Mouse (Mus musculus): ENCODE measurements at regions not wholly inside any gene's neighbourhood (a gene's known extent, or its start where the extent isn't known, plus 50 kb on each side); places are given as distances from the start of the nearest gene placed in this dataset.

GRCm38 (mm10) chr5:112051786-112052185, 200.5 kb downstream of the Cryba4 start:
- no peak overlapping the region for H3K27ac ChIP-seq (replicated peaks)
- TF ChIP-seq EP300 (optimal IDR thresholded peaks at IDR 0.05) (no peak), CTCF (IDR thresholded peaks at IDR 0.05; ENCODE audit: low read depth) (no peak)
- no peaks in the 10 kb centered on the region for H3K4me1 ChIP-seq (replicated peaks; ENCODE audit: control insufficient read depth, insufficient read depth)
- no peaks in the 10 kb centered on the region for H3K27me3 ChIP-seq (ENCODE audit: control insufficient read depth, insufficient read depth, low read length)
- H3K36me3 ChIP-seq (ENCODE audit: control insufficient read depth, insufficient read depth, low read length), result no peaks in the 10 kb centered on the region
- no peaks in the 10 kb centered on the region for H3K9me3 ChIP-seq (ENCODE audit: control insufficient read depth, low read length)
- no peak overlapping the region for H3K4me3 ChIP-seq (ENCODE audit: low read depth, low read length)
- no peak overlapping the region for H3K4me2 ChIP-seq (replicated peaks; ENCODE audit: low read depth)
- WGBS, result 80% methylated on average over 10 of the region's 10 CpGs
- ATAC-seq (ENCODE audit: low FRiP score, low TSS enrichment) (no peak), DNase-seq (ENCODE audit: low spot score) (no peak)
- no peak overlapping the region for H3K9ac ChIP-seq (ENCODE audit: low read length)

- no peak overlapping the region for H3K4me2 ChIP-seq (replicated peaks; ENCODE audit: low read depth)
- no peak overlapping the region for H3K27ac ChIP-seq (replicated peaks)
- TF ChIP-seq CTCF (IDR thresholded peaks at IDR 0.05; ENCODE audit: low read depth) (no peak), EP300 (optimal IDR thresholded peaks at IDR 0.05) (no peak)
- no peak for DNase-seq (ENCODE audit: low spot score)
- H3K4me3 ChIP-seq (ENCODE audit: low read depth, low read length), result no peak overlapping the region
- H3K27me3 ChIP-seq (ENCODE audit: control insufficient read depth, insufficient read depth, low read length), result no peaks in the 10 kb centered on the region
- no peaks in the 10 kb centered on the region for H3K9me3 ChIP-seq (ENCODE audit: control insufficient read depth, low read length)
- H3K36me3 ChIP-seq (ENCODE audit: control insufficient read depth, insufficient read depth, low read length), result no peaks in the 10 kb centered on the region
- H3K4me1 ChIP-seq (replicated peaks; ENCODE audit: control insufficient read depth, insufficient read depth), result no peaks in the 10 kb centered on the region
- no peak overlapping the region for H3K9ac ChIP-seq (ENCODE audit: low read length)
- ATAC-seq (ENCODE audit: low FRiP score, low TSS enrichment), result 0 out of 2 replicates have a peak, but pooled peaks have one; percentile 27
- WGBS, result 72% methylated on average over 5 of the region's 5 CpGs
Observed at GRCm38 (mm10) chr5:112053600-112054155, 198.6 kb downstream of the Cryba4 start.

- no peaks in the 10 kb centered on the region for H3K27me3 ChIP-seq (ENCODE audit: control insufficient read depth, insufficient read depth, low read length)
- no peaks in the 10 kb centered on the region for H3K9me3 ChIP-seq (ENCODE audit: control insufficient read depth, low read length)
- no peak overlapping the region for H3K4me2 ChIP-seq (replicated peaks; ENCODE audit: low read depth)
- no peak overlapping the region for H3K4me3 ChIP-seq (ENCODE audit: low read depth, low read length)
- ATAC-seq (ENCODE audit: low FRiP score, low TSS enrichment) (no peak), DNase-seq (ENCODE audit: low spot score) (no peak)
- no peaks in the 10 kb centered on the region for H3K36me3 ChIP-seq (ENCODE audit: control insufficient read depth, insufficient read depth, low read length)
- WGBS, result 38% methylated on average over 4 of the region's 4 CpGs
- H3K27ac ChIP-seq (replicated peaks), result no peak overlapping the region
- H3K9ac ChIP-seq (ENCODE audit: low read length), result no peak overlapping the region
- H3K4me1 ChIP-seq (replicated peaks; ENCODE audit: control insufficient read depth, insufficient read depth), result no peaks in the 10 kb centered on the region
- TF ChIP-seq EP300 (optimal IDR thresholded peaks at IDR 0.05), result no peak
- no peak for TF ChIP-seq CTCF (IDR thresholded peaks at IDR 0.05; ENCODE audit: low read depth)
Observed at GRCm38 (mm10) chr5:112055018-112055417, 197.3 kb downstream of the Cryba4 start.

GRCm38 (mm10) chr5:112069917-112070316, 182.4 kb downstream of the Cryba4 start:
- Histone ChIP-seq H3K9me3 (ENCODE audit: control insufficient read depth, low read length) (no peaks in the 10 kb centered on the region), H3K36me3 (ENCODE audit: control insufficient read depth, insufficient read depth, low read length) (no peaks in the 10 kb centered on the region), H3K4me1 (replicated peaks; ENCODE audit: control insufficient read depth, insufficient read depth) (no peaks in the 10 kb centered on the region), H3K27ac (replicated peaks) (no peak overlapping the region), H3K4me2 (replicated peaks; ENCODE audit: low read depth) (no peak overlapping the region), H3K27me3 (ENCODE audit: control insufficient read depth, insufficient read depth, low read length) (no peaks in the 10 kb centered on the region), H3K4me3 (ENCODE audit: low read depth, low read length) (no peak overlapping the region), H3K9ac (ENCODE audit: low read length) (no peak overlapping the region)
- no peak for DNase-seq (ENCODE audit: low spot score)
- ATAC-seq (ENCODE audit: low FRiP score, low TSS enrichment), result no peak
- no peak for TF ChIP-seq CTCF (IDR thresholded peaks at IDR 0.05; ENCODE audit: low read depth)
- TF ChIP-seq EP300 (optimal IDR thresholded peaks at IDR 0.05), result no peak
- WGBS, result 87% methylated on average over 13 of the region's 13 CpGs

- ATAC-seq (ENCODE audit: low FRiP score, low TSS enrichment) (no peak), DNase-seq (ENCODE audit: low spot score) (no peak)
- Histone ChIP-seq H3K27ac (replicated peaks) (no peak overlapping the region), H3K27me3 (ENCODE audit: control insufficient read depth, insufficient read depth, low read length) (no peaks in the 10 kb centered on the region), H3K4me3 (ENCODE audit: low read depth, low read length) (no peak overlapping the region), H3K4me1 (replicated peaks; ENCODE audit: control insufficient read depth, insufficient read depth) (no peaks in the 10 kb centered on the region), H3K36me3 (ENCODE audit: control insufficient read depth, insufficient read depth, low read length) (no peaks in the 10 kb centered on the region), H3K4me2 (replicated peaks; ENCODE audit: low read depth) (no peak overlapping the region), H3K9me3 (ENCODE audit: control insufficient read depth, low read length) (no peaks in the 10 kb centered on the region), H3K9ac (ENCODE audit: low read length) (no peak overlapping the region)
- WGBS, result 62% methylated on average over 4 of the region's 4 CpGs
- no peak for TF ChIP-seq CTCF (IDR thresholded peaks at IDR 0.05; ENCODE audit: low read depth)
- no peak for TF ChIP-seq EP300 (optimal IDR thresholded peaks at IDR 0.05)
Observed at GRCm38 (mm10) chr5:112072456-112072855, 179.9 kb downstream of the Cryba4 start.

- H3K4me3 ChIP-seq (ENCODE audit: low read depth, low read length), result no peak overlapping the region
- 73% methylated on average over 14 of the region's 14 CpGs for WGBS
- H3K27me3 ChIP-seq (ENCODE audit: control insufficient read depth, insufficient read depth, low read length), result no peaks in the 10 kb centered on the region
- no peak overlapping the region for H3K4me2 ChIP-seq (replicated peaks; ENCODE audit: low read depth)
- H3K9ac ChIP-seq (ENCODE audit: low read length), result no peak overlapping the region
- no peak overlapping the region for H3K27ac ChIP-seq (replicated peaks)
- TF ChIP-seq EP300 (optimal IDR thresholded peaks at IDR 0.05) (no peak), CTCF (IDR thresholded peaks at IDR 0.05; ENCODE audit: low read depth) (no peak)
- DNase-seq (ENCODE audit: low spot score) (no peak), ATAC-seq (ENCODE audit: low FRiP score, low TSS enrichment) (no peak)
- H3K36me3 ChIP-seq (ENCODE audit: control insufficient read depth, insufficient read depth, low read length), result no peaks in the 10 kb centered on the region
- H3K9me3 ChIP-seq (ENCODE audit: control insufficient read depth, low read length), result no peaks in the 10 kb centered on the region
- H3K4me1 ChIP-seq (replicated peaks; ENCODE audit: control insufficient read depth, insufficient read depth), result no peaks in the 10 kb centered on the region
Observed at GRCm38 (mm10) chr5:112077097-112077496, 175.2 kb downstream of the Cryba4 start.

Measured in stomach, postnatal 0 days (tissue).